Mouse (Mus musculus): Measurements from ENCODE around the gene St6galnac3. TPM values are rescaled to one million over a fixed set of nuclear protein-coding genes. Genes with fewer than 3 reads are reported as not detected.

The St6galnac3 gene
- total RNA-seq, 2 experiments from 2014 or later, result 25.9 to 27.4 TPM

DNA sequence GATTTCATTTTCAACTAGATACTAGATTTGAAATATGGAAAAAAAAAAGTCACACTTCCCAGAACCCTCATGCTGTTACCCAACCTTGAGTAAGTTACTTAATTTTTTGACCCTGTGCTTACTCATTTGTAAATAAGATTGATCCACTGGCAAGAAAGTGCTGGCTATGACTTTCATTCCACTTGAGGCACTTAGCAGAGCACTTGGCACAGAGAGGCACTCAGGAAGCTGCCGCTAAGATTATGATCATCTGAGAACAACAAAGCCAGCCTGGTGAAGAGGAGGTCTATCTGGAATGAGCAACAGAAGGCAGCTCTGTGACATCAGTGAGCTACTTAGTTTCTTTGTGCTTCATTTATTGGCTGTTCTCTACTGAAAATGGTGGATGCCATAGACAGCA, 232.0 kb downstream of the St6galnac3 start:
- H3K4me3 ChIP-seq, result no peak overlapping the region
- peak in 1 of 2 experiments; percentile 63 for DNase-seq (ENCODE audit: low spot score in 2 of 2)
- TF ChIP-seq CTCF (conservative IDR thresholded peaks at IDR 0.05), result no peak
- peak overlapping the region; percentile 77 for H3K27ac ChIP-seq

DNA sequence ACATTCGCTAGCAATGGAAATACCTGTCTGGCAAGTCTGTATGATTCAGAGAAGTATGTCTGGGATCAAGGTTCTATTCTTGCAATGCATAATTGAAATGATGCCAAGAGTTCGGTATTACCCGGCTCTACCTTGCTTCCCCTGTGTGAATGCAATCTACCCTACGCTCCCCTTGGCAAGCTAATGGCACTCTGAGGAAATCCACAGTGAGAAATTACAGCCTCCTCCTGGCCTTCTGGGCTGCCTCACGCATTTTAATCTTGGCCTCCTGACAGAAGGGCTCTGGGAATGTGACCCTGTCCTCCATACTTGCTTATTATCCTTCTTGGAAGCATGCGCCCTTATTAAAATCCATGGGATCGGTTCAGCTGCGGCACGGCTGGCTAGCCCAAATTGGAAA, 235.3 kb downstream of the St6galnac3 start:
- no peak for TF ChIP-seq CTCF (conservative IDR thresholded peaks at IDR 0.05)
- no peak overlapping the region for H3K4me3 ChIP-seq
- peak overlapping the region; percentile 53; the same call in 1 of the 2 replicates for H3K27ac ChIP-seq
- no peak for DNase-seq (ENCODE audit: low spot score in 2 of 2)

DNA sequence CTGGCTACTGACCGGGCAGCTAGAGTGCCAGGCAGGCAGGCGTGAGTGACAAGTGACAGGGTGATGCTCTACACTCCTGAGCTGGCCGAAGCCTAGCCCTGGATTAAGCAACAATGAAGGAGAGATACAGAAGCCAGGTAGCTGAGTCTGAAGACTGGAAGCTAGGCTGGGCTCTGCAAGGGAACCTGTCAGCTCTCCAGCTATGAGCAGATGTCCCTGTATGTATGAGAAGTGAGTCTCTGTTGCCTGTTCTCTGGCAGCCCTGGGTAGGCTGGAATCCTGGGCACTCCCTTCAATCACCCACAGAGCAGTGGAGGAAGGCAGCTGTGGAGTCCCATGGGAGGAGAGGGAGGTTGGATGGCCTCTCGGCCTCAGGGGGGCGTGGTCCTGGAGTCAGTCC, 236.0 kb downstream of the St6galnac3 start:
- Histone ChIP-seq H3K4me3 (no peak overlapping the region), H3K27ac (peak overlapping the region; percentile 53; the same call in 1 of the 2 replicates)
- no peak for DNase-seq (ENCODE audit: low spot score in 2 of 2)
- no peak for TF ChIP-seq CTCF (conservative IDR thresholded peaks at IDR 0.05)

GRCm38 (mm10) chr3:153485176-153485575, 239.8 kb downstream of the St6galnac3 start:
- Histone ChIP-seq H3K4me3 (no peak overlapping the region), H3K27ac (peak overlapping the region; percentile 72)
- no peak for DNase-seq (ENCODE audit: low spot score in 2 of 2)
- TF ChIP-seq CTCF (conservative IDR thresholded peaks at IDR 0.05), result no peak

DNA sequence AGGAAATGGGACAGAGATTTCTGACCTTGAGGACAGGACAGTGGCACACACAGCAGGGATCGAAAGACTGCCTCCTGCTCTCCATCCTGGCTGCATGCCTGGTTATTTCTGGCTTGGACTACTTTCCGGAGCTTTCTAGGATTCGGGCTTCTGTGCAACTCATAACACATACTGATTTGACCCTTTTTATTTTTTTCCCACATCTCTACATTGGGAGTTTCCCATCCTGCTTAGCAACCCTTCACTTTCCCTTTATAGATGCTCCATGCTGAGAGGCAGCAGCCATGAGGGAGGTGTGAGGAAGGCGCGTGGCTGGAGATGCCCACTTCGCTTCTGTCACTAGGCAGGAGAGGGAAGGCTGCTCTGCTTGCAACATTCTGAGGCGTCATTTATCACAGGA, 240.3 kb downstream of the St6galnac3 start:
- peak; percentile 63 to 84 for DNase-seq (ENCODE audit: low spot score in 2 of 2)
- no peak overlapping the region for H3K4me3 ChIP-seq
- H3K27ac ChIP-seq, result peak overlapping the region; percentile 72
- TF ChIP-seq CTCF (conservative IDR thresholded peaks at IDR 0.05), result no peak

- Histone ChIP-seq H3K4me3 (no peak overlapping the region), H3K27ac (no peak overlapping the region)
- TF ChIP-seq CTCF (conservative IDR thresholded peaks at IDR 0.05), result no peak
- DNase-seq (ENCODE audit: low spot score in 2 of 2), result no peak
Observed at GRCm38 (mm10) chr3:153483691-153484090, 241.3 kb downstream of the St6galnac3 start.

- peak; percentile 49 to 77 for DNase-seq (ENCODE audit: low spot score in 2 of 2)
- Histone ChIP-seq H3K27ac (peak overlapping the region; percentile 73), H3K4me3 (peak overlapping the region; percentile 33)
- TF ChIP-seq CTCF (conservative IDR thresholded peaks at IDR 0.05), result no peak
Observed at GRCm38 (mm10) chr3:153482098-153482497, 242.9 kb downstream of the St6galnac3 start.

DNA sequence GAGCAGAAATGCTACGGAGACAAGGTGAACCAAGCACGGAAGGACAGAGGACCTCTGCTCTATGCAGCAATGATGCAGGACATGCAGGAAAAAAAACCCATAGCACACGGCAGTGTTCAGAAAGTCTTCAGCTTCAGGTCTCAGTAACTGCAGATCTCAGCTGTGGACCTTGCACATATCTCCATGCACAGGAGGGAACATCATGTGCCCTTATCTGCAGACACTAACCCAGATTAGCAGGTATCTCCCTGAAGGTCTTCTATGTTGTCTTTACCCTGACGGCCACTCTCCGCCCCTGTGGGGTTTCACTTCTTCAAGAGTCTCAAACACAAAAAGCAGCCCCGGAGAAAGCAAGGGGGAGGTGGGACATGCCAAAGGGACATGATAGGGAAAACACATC, 244.0 kb downstream of the St6galnac3 start:
- Histone ChIP-seq H3K4me3 (no peak overlapping the region), H3K27ac (peak overlapping the region; percentile 73)
- no peak for DNase-seq (ENCODE audit: low spot score in 2 of 2)
- TF ChIP-seq CTCF (conservative IDR thresholded peaks at IDR 0.05), result no peak

- no peak for TF ChIP-seq CTCF (conservative IDR thresholded peaks at IDR 0.05)
- no peak for DNase-seq (ENCODE audit: low spot score in 2 of 2)
- no peak overlapping the region for H3K4me3 ChIP-seq
- H3K27ac ChIP-seq, result peak overlapping the region; percentile 73; the same call in 1 of the 2 replicates
Observed at GRCm38 (mm10) chr3:153480636-153481006, 244.4 kb downstream of the St6galnac3 start.

DNA sequence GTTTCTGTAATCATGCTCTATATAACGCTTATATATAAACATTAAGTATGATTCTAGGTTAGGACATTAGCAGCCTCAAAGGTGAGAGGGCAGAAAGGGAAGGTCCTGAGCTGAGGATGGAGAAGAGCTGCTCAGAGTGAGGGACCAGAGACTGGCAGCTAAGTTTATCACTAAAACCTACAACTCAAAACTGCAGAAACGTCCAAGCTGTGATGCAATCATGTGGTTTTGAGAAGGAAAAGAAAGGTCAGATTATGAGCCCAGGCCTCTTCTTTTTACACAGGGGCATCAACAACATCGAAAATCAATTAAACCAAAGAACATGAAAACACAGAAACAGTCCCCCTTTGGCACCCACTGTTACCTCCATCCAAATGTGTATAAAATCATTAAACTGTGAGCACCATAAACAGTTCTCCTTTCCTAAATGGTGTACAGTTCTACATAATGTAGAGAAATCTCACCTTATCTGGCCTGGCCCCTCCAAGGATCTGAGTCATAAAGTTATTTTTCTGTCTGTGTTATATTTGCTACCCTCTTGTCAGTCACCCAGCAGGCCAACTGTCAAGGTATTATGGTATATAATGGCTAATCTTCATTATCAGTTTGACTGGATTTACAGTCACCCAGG, 244.9 kb downstream of the St6galnac3 start:
- TF ChIP-seq CTCF (conservative IDR thresholded peaks at IDR 0.05), result no peak
- peak overlapping the region; percentile 28; the same call in 1 of the 2 replicates for H3K27ac ChIP-seq
- DNase-seq (ENCODE audit: low spot score in 2 of 2), result no peak
- no peak overlapping the region for H3K4me3 ChIP-seq

- Histone ChIP-seq H3K4me3 (no peak overlapping the region), H3K27ac (no peak overlapping the region)
- no peak for DNase-seq (ENCODE audit: low spot score in 2 of 2)
- no peak for TF ChIP-seq CTCF (conservative IDR thresholded peaks at IDR 0.05)
Observed at GRCm38 (mm10) chr3:153475919-153476318, 249.1 kb downstream of the St6galnac3 start.

DNA sequence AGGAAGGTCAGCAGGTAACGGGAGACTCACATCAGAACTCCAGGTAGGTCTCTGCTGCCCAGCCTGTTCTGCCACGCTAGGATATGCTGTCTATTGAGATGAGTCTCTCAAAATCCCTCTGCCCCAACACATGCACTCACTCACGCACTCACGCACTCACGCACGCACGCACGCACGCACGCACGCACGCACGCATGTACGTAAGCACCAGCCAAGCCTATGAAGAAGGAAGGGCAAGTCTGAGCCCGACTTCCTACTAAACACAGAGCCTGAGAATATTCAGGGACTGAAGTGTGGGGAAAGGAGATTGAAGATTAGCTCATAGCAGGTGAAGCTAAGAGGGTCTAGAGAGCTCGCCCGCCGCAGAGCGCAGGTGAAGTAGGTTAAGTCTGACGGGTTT, 249.5 kb downstream of the St6galnac3 start:
- TF ChIP-seq CTCF (conservative IDR thresholded peaks at IDR 0.05), result no peak
- Histone ChIP-seq H3K27ac (no peak overlapping the region), H3K4me3 (no peak overlapping the region)
- no peak for DNase-seq (ENCODE audit: low spot score in 2 of 2)

- H3K27ac ChIP-seq, result peak overlapping the region; percentile 37; the same call in 1 of the 2 replicates
- no peak for TF ChIP-seq CTCF (conservative IDR thresholded peaks at IDR 0.05)
- no peak overlapping the region for H3K4me3 ChIP-seq
- peak in 1 of 2 experiments; percentile 59 for DNase-seq (ENCODE audit: low spot score in 2 of 2)
Observed at GRCm38 (mm10) chr3:153472583-153473471, 252.1 kb downstream of the St6galnac3 start.

Data from layer of hippocampus, adult 2 months (tissue).